Mouse (Mus musculus): ENCODE measurements around the gene Ltbp1.

The Ltbp1 gene

DNA sequence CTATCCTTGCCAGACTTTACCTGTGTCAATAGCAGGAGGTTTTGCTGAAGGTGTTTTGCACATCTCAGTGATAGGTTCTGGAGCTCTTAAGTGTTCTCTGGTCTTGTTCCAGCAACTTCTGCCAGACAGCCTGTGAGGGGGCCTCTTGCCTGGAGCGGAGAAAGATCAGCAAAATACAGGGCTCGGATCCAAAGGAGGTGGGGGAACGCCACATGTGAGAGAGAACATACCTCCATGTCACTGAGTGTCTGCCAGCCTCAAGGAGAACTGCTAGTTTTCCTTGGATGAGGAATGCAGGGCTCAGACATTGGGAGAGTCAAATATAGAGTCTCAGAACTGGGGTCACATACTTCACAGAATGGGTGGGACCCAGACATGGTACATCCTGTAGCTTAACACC lies 230.4 kb downstream of the Ltbp1 start:
- DNase-seq (ENCODE audit: low spot score in 2 of 2), result peak in 1 of 2 experiments; percentile 8

DNA sequence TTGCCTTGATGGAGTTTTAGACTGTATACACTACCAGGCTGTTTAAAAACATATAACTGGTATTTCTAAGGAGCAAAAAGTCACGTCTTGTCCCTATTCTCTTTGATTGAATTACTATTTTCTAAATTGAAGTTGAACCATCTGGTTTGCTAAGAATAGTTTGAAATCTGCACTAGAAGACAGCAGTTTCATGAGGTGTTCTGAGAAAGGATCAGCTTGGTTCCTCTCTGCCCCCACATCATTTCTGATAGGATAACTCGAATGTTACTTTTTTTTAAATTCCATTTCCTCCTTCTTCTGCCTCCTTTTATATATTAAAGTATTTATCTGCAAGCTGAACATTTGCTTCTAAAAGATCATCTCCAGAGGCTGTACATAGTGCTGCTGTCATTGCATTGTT lies 231.2 kb downstream of the Ltbp1 start:
- no peak for DNase-seq (ENCODE audit: low spot score in 2 of 2)

GRCm38 (mm10) chr17:75237456-75237855 lies 232.1 kb downstream of the Ltbp1 start:
- DNase-seq (ENCODE audit: low spot score in 2 of 2), result no peak

- no peak for DNase-seq (ENCODE audit: low spot score in 2 of 2)
These were observed 233.3 kb downstream of the Ltbp1 start for GRCm38 (mm10) chr17:75238655-75239054.

- no peak for DNase-seq (ENCODE audit: low spot score in 2 of 2)
These were observed 234.2 kb downstream of the Ltbp1 start for GRCm38 (mm10) chr17:75239545-75239944.

DNA sequence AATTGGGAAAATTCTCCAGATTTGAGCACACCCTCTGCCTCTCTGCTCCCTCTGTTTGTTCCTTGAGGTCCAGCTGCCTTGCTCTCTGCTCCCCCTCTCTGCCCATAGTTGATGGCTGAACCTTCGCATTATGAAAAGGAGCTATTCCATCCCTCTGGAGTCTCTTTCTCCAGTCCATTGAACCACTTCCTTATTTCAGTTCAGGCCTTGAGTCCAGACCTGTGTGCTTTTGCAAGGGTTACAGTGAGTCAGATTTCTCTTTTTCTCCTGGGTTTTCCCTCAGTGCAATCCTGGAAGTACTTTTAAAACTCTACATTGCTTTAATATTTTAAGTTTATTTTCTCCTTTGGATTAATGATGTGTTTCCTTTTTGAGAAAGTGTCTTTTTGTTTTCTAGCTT lies 236.7 kb downstream of the Ltbp1 start:
- DNase-seq (ENCODE audit: low spot score in 2 of 2), result no peak

DNA sequence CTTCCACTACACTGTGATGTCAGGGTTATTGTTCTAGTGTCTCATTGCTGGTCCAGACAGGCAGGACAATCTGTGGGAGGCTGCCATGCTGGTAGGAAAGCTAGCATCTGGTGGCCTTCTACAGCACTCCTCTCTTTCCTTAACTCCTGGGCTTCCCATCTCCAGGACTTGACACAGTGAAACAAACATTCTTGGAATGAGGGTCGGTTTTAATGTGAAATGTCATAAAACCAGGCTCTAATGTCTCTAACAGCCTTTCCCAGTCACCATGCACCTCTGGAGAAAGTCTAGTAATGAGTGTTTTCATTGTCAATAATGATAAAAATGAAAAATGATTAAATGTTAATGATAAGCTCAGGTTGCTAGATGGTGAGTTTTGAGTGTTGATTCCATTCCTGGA lies 237.9 kb downstream of the Ltbp1 start:
- no peak for DNase-seq (ENCODE audit: low spot score in 2 of 2)

DNA sequence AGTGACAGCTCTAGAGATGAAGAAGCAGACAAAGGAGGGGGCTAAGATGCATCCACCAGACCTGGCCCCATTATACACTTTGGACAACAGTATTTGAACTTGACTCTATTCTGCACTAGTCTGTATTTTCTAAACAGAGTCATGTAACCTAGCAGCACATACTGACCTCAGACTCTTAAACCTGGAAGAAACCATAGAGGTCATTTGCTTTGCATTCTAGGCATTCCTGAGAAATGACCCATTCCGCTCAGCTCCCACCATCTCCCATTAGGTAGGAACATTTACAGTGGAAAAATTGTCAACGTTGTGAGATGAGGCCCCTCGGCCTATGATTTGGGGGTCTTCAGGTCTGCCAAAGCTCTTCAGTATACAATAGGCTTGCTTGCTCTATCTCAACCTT lies 238.8 kb downstream of the Ltbp1 start:
- DNase-seq (ENCODE audit: low spot score in 2 of 2), result no peak

- DNase-seq (ENCODE audit: low spot score in 2 of 2), result no peak
These were observed 239.7 kb downstream of the Ltbp1 start for GRCm38 (mm10) chr17:75245085-75245484.

GRCm38 (mm10) chr17:75248632-75249031 lies 243.3 kb downstream of the Ltbp1 start:
- DNase-seq (ENCODE audit: low spot score in 2 of 2), result no peak

- no peak for DNase-seq (ENCODE audit: low spot score in 2 of 2)
These were observed 245.2 kb downstream of the Ltbp1 start for GRCm38 (mm10) chr17:75250571-75250970.

DNA sequence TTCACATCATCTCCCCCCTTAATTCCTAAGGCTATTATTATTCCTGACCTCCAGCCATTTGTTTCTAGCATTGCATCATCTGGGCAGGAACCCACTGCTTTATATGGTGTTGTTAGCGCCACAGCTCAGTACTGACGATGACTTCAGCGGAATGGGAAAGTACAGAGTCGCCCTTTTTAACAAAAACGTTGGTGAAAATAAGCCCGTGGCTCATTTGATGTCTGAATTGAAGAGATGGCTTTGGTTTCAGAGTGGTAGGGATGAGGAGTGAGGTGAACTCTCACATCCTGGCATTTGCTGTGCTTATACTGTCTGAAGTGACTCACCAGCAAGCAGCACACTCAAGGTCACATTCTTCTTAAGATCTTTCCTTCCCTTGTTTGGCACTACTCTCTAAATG lies 245.7 kb downstream of the Ltbp1 start:
- DNase-seq (ENCODE audit: low spot score in 2 of 2), result no peak

DNA sequence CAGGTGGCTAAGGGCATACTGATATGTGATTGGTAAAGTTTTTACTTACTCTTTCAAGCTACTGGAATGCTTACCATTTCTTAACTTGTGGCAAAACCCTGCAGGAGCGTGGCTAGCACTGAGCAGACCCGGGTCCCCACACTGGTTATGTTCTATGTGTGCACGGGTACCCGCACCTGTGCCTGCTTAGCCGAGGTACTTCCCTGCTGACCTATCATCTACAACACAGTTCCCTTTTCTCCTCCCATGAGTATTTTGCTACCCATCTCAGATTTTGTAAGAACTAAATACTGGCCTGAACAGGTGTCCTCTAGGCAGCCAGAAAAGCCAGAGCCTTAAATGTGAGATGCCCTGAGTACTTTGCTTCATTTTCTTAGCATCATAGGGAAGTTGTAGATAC lies 247.2 kb downstream of the Ltbp1 start:
- DNase-seq (ENCODE audit: low spot score in 2 of 2), result no peak

DNA sequence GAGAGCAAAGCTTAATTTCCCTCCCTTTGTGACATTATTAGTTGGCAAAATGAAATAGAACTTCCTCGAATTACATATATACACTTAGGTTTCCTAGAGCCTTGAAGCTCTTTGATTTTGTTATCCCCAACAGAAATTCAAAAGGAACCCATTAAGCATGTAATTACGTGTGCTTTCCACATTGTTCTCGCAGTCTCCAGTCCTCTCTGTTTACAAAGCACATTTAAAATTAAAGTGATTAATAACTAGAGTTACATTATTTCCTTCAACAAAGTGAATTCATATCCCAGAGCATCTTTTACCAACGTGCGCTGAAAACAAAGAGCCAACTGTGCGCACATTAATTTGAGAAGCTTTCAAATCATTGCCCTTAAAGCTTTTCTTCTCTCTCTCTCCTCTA lies 249.5 kb downstream of the Ltbp1 start:
- DNase-seq (ENCODE audit: low spot score in 2 of 2), result no peak

- no peak for DNase-seq (ENCODE audit: low spot score in 2 of 2)
These were observed 250.6 kb downstream of the Ltbp1 start for GRCm38 (mm10) chr17:75255967-75256366.

- no peak for DNase-seq (ENCODE audit: low spot score in 2 of 2)
These were observed 253.1 kb downstream of the Ltbp1 start for GRCm38 (mm10) chr17:75258427-75258826.

GRCm38 (mm10) chr17:75263336-75263990 lies 258.1 kb downstream of the Ltbp1 start:
- no peak for DNase-seq (ENCODE audit: low spot score in 2 of 2)

DNA sequence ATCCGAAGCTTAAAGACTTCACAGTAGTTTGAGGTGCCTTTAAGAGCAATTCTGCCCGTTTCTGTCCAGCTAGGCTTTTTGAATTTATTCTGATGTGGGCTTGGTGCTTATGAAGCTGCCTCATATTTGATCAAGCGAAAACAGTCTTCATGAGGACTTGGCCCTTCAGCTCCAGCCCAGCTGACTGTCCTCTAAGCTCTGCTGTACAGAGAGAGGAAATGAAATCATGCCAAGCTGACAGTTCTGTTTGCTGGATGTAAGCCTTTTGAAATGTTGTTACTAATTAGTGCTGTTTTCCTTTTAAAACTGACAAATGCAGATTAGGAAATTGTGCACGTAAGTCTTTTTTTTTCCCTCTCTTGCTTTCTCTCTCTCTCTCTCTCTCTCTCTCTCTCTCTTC lies 263.1 kb downstream of the Ltbp1 start:
- no peak for DNase-seq (ENCODE audit: low spot score in 2 of 2)

- no peak for DNase-seq (ENCODE audit: low spot score in 2 of 2)
These were observed 267.1 kb downstream of the Ltbp1 start for GRCm38 (mm10) chr17:75272446-75272845.

GRCm38 (mm10) chr17:75273272-75273671 lies 267.9 kb downstream of the Ltbp1 start:
- DNase-seq (ENCODE audit: low spot score in 2 of 2), result no peak

DNA sequence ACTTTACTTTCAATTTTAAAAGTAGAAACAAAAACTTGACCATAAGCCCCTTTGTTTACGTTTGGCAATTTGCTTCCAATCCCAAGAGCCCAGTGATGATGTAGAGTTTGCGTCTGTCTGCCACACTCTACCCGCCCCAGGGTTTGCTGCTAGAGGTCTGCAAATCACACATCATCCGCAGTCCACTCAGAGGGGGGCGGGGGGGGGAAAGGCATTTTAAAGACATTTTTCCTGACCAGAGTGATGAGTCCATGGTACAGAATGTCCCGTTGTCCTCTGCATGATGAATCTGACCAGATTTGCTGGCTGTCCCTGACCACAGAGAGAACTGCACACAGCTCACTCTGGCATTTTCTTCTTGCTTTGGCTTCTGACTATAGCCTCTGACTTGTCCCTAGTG lies 269.9 kb downstream of the Ltbp1 start:
- DNase-seq (ENCODE audit: low spot score in 2 of 2), result no peak

- DNase-seq (ENCODE audit: low spot score in 2 of 2), result no peak
These were observed 272.7 kb downstream of the Ltbp1 start for GRCm38 (mm10) chr17:75278106-75278505.

- DNase-seq (ENCODE audit: low spot score in 2 of 2), result no peak
These were observed 273.2 kb downstream of the Ltbp1 start for GRCm38 (mm10) chr17:75278561-75278960.

DNA sequence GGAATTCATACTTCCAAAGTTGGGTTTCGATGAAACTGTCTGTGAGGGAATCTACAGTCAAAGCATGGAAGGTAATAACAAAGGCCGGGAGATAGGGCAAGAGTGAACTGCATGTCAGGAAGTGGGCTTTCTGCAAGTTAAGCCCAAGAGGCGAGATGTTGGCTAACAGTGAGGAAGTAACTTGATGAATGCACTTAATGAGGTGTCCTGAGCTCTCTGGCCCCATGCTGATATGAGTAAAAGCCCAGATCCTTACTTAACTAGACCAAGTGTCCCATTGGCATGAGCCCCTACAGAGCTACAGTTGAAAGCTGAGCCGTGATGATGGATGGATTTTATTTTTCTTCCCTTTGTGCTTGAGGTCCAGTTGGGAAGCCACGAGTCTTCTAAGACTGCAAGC lies 276.0 kb downstream of the Ltbp1 start:
- no peak for DNase-seq (ENCODE audit: low spot score in 2 of 2)

Measured in right cerebral cortex, postnatal 36 days (tissue).